Mouse (Mus musculus) forebrain, embryonic 12.5 days (tissue): ENCODE results near the gene Unc5c. TPM values are rescaled to one million over a fixed set of nuclear protein-coding genes. Genes with fewer than 3 reads are reported as not detected.

ENCODE experiments used
- ATAC-seq: fragments of 200-750 bp; cut with Nextera tagmentation; 2 replicates; pipeline ENCODE4 v1.8.0; 2017; ENCODE audit warnings: moderate TSS enrichment; ENCODE audit not compliant: low FRiP score
- H3K27ac ChIP-seq: fragments of 300-500 bp; sonication (generic); 2 replicates; pipeline ENCODE4 v1.5.1; 2016; ENCODE audit warnings: mild to moderate bottlenecking
- H3K27me3 ChIP-seq: fragments of 300-500 bp; sonication (generic); 2 replicates; pipeline ENCODE4 v1.6.1; 2016; ENCODE audit warnings: mild to moderate bottlenecking
- H3K36me3 ChIP-seq: fragments of 300-500 bp; sonication (generic); replicated peaks from 2 replicates; pipeline ENCODE4 v1.6.1; 2016; ENCODE audit warnings: mild to moderate bottlenecking
- H3K4me1 ChIP-seq: fragments of 300-500 bp; sonication (generic); 2 replicates; pipeline ENCODE4 v1.6.1; 2016
- H3K4me2 ChIP-seq: fragments of 300-500 bp; sonication (generic); 2 replicates; pipeline ENCODE4 v1.6.1; 2016; ENCODE audit warnings: mild to moderate bottlenecking, moderate library complexity
- H3K4me3 ChIP-seq: fragments of 300-500 bp; sonication (generic); replicated peaks from 2 replicates; pipeline ENCODE4 v1.5.1; 2016; ENCODE audit warnings: mild to moderate bottlenecking
- H3K9ac ChIP-seq: fragments of 300-500 bp; sonication (generic); 2 replicates; pipeline ENCODE4 v1.6.1; 2016; ENCODE audit warnings: mild to moderate bottlenecking
- H3K9me3 ChIP-seq: fragments of 300-500 bp; sonication (generic); 2 replicates; pipeline ENCODE4 v1.6.1; 2016
- WGBS: fragments of 180-500 bp; shearing (Covaris S2); methylation state at CpG from one replicate; pipeline ENCODE4 v1.1.7; 2016; 5-methylcytosine and 5-hydroxymethylcytosine counted together
- polyA plus RNA-seq: library from polyadenylated mRNA; unstranded; fragments of >200 nt; fragmentation: Nextera tagmentation; extraction: Ambion mirVana; gene quantifications from 2 replicates; pipeline ENCODE4 v1.2.1, GENCODE M21; 2016

Gene Unc5c
- polyA plus RNA-seq, 1 experiment from 2014 or later = 9.3 TPM

GRCm38 (mm10) chr3:141810944-141811343, 345.9 kb downstream of the Unc5c start:
- ATAC-seq = no peak
- Histone ChIP-seq H3K27ac (no peak overlapping the region), H3K4me3 (no peak overlapping the region), H3K4me2 (no peak overlapping the region), H3K36me3 (no peaks in the 10 kb centered on the region), H3K4me1 (peaks cover 13% of the 10 kb centered on the region), H3K27me3 (no peaks in the 10 kb centered on the region), H3K9ac (no peak overlapping the region), H3K9me3 (no peaks in the 10 kb centered on the region)
- WGBS = 37% methylated on average over 7 of the region's 7 CpGs

DNA sequence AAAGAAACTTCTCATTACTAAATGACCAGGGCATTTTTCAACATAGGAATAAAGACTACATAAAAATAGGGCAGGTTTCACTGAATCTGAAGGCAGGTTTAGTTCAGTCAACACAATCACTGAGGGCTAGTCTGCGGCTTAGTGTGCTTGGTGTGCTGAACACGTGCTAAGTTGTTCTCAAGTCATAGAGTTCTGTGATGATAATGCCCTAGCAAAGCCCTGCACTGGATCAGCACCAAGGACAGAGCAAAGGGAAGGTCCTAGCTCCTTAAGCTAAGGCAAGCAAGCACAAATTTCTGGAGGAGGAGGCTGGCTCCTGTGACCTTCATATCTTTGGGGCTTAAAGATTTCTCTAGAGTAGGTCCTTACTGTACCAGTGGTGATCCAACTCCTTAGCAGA, 346.3 kb downstream of the Unc5c start:
- WGBS = 16% methylated on average over 2 of the region's 2 CpGs
- Histone ChIP-seq H3K9ac (no peak overlapping the region), H3K27me3 (no peaks in the 10 kb centered on the region), H3K9me3 (no peaks in the 10 kb centered on the region), H3K27ac (no peak overlapping the region), H3K4me3 (no peak overlapping the region), H3K36me3 (no peaks in the 10 kb centered on the region), H3K4me1 (peaks cover 13% of the 10 kb centered on the region), H3K4me2 (no peak overlapping the region)
- no peak for ATAC-seq

- Histone ChIP-seq H3K36me3 (no peaks in the 10 kb centered on the region), H3K27me3 (0 out of 2 replicates have a peak, but pooled peaks cover 8% of the 10 kb centered on the region), H3K27ac (no peak overlapping the region), H3K4me2 (no peak overlapping the region), H3K9me3 (no peaks in the 10 kb centered on the region), H3K4me3 (no peak overlapping the region), H3K9ac (no peak overlapping the region), H3K4me1 (peaks cover 28% of the 10 kb centered on the region)
- whole genome bisulfite sequencing = 67% methylated on average over 1 of the region's 1 CpGs
- peak; percentile 34 for ATAC-seq
Measured at GRCm38 (mm10) chr3:141814776-141815175, 349.8 kb downstream of the Unc5c start.

DNA sequence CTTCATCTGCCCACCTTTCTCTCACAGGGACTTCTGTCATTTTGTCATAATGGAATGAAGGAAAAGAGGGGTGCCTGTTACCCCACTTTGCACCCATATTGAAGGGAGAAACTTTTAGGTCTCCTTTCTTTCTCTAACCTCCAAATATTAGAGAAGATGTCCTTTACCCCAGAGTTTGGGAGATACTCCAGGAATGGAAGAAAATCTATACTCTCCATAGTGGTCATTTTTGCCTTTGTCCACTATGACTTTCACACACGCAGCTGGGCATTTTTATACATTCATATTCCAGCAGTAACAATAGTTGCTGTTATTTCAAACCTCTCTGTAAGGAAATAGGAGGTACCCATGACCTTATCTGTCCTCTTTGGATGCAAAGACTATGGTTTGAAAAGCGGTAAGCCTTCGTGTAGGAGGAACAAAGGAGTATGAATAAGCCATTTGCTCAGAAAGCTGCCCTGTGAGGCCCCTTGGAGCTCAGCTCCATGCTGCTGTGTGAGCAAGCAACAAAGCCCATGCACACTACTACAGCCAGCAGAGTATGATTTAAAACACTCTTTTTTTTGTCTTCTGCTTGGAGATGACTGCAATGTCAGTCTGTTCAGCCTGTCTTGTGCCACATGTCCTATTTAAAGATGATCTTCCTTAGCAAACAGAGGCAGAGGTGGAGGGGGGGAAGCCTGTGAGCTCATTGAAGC, 353.7 kb downstream of the Unc5c start:
- Histone ChIP-seq H3K9ac (no peak overlapping the region), H3K4me3 (0 out of 2 replicates have a peak overlapping the region, but pooled peaks have one; percentile 13), H3K27ac (peak overlapping the region; percentile 44), H3K4me2 (peak overlapping the region; percentile 45), H3K36me3 (no peaks in the 10 kb centered on the region), H3K27me3 (0 out of 2 replicates have a peak, but pooled peaks cover 8% of the 10 kb centered on the region), H3K9me3 (no peaks in the 10 kb centered on the region), H3K4me1 (peaks cover 23% of the 10 kb centered on the region)
- ATAC-seq = peak; percentile 50
- WGBS = 9% methylated on average over 3 of the region's 3 CpGs

DNA sequence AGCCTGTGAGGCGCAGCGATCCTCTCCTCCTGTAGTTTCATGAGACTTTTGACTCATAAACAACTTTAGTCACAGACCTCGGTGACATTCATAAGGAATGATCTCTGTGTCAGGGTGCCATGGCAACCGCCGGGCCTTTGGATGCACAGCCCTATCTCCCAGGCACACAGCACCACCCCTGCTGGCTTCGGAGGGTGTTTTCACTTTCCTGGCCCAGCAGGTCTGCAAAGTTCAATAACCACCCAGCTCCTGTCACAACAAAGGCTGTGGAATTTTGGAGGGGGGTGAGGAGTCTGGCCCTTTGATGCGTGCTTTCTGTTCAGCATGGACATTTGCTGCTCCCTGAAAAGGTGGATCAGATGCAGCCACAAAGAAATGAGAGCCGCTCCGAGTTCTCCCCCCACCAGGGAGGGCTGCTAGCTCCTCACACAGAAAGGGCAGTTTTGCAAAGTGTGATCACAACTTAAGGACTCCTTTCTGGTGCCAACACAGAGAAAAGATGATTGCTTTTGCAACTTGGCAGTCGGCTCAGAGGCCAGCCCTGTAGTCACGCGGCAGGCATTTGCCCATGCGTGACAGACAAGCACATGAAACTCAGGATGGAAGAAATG, 354.4 kb downstream of the Unc5c start:
- Histone ChIP-seq H3K27me3 (0 out of 2 replicates have a peak, but pooled peaks cover 8% of the 10 kb centered on the region), H3K27ac (peak overlapping the region; percentile 44; the same call in 1 of the 2 replicates), H3K9ac (0 out of 2 replicates have a peak overlapping the region, but pooled peaks have one; percentile 25), H3K4me3 (peak overlapping the region; percentile 13; the same call in 1 of the 2 replicates), H3K9me3 (no peaks in the 10 kb centered on the region), H3K36me3 (no peaks in the 10 kb centered on the region), H3K4me1 (peaks cover 23% of the 10 kb centered on the region), H3K4me2 (peak overlapping the region; percentile 45)
- WGBS = 4% methylated on average over 13 of the region's 13 CpGs
- ATAC-seq = peak; percentile 88

DNA sequence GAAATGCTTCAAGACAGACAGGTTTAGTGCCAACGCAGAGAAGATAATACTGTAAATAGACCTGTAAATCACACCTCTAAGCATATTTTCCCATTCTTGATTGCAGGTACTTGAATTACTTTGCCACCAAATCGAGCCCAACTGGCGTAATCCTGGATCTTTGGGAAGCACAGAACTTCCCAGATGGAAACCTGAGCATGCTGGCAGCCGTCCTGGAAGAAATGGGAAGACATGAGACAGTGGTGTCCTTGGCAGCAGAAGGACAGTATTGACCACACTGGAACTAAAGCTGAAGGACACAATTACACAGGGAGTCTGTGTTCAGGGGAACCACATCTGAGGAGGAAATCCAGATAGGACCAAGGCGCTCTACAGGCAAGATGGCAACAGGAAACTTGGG, 363.3 kb downstream of the Unc5c start:
- ATAC-seq = no peak
- H3K9ac ChIP-seq = no peak overlapping the region

GRCm38 (mm10) chr3:141831135-141831534, 366.1 kb downstream of the Unc5c start:
- H3K27ac ChIP-seq = no peak overlapping the region
- 23% methylated on average over 3 of the region's 3 CpGs for WGBS
- no peaks in the 10 kb centered on the region for H3K9me3 ChIP-seq
- no peaks in the 10 kb centered on the region for H3K27me3 ChIP-seq
- no peak overlapping the region for H3K4me3 ChIP-seq
- H3K4me2 ChIP-seq = no peak overlapping the region
- H3K9ac ChIP-seq = no peak overlapping the region
- H3K4me1 ChIP-seq = no peaks in the 10 kb centered on the region
- ATAC-seq = peak; percentile 75
- H3K36me3 ChIP-seq = no peaks in the 10 kb centered on the region

More for the DNA sequence above, 363.3 kb downstream of the Unc5c start:
- Histone ChIP-seq H3K27ac (no peak overlapping the region), H3K9me3 (no peaks in the 10 kb centered on the region), H3K4me3 (no peak overlapping the region), H3K4me2 (no peak overlapping the region), H3K36me3 (no peaks in the 10 kb centered on the region), H3K27me3 (no peaks in the 10 kb centered on the region), H3K4me1 (no peaks in the 10 kb centered on the region)
- WGBS = 91% methylated on average over 5 of the region's 5 CpGs

GRCm38 (mm10) chr3:141838864-141839263, 373.8 kb downstream of the Unc5c start:
- 46% methylated on average over 7 of the region's 7 CpGs for WGBS
- no peaks in the 10 kb centered on the region for H3K9me3 ChIP-seq
- no peaks in the 10 kb centered on the region for H3K4me1 ChIP-seq
- H3K36me3 ChIP-seq = no peaks in the 10 kb centered on the region
- no peak overlapping the region for H3K4me3 ChIP-seq
- no peaks in the 10 kb centered on the region for H3K27me3 ChIP-seq
- no peak overlapping the region for H3K4me2 ChIP-seq
- no peak overlapping the region for H3K27ac ChIP-seq
- no peak overlapping the region for H3K9ac ChIP-seq
- ATAC-seq = peak; percentile 56

GRCm38 (mm10) chr3:141849206-141849605, 384.2 kb downstream of the Unc5c start:
- H3K9ac ChIP-seq = no peak overlapping the region
- no peak overlapping the region for H3K27ac ChIP-seq
- H3K4me1 ChIP-seq = no peaks in the 10 kb centered on the region
- no peaks in the 10 kb centered on the region for H3K27me3 ChIP-seq
- H3K9me3 ChIP-seq = no peaks in the 10 kb centered on the region
- no peak overlapping the region for H3K4me2 ChIP-seq
- WGBS = 32% methylated on average over 1 of the region's 1 CpGs
- H3K36me3 ChIP-seq = no peaks in the 10 kb centered on the region
- no peak for ATAC-seq
- H3K4me3 ChIP-seq = no peak overlapping the region

DNA sequence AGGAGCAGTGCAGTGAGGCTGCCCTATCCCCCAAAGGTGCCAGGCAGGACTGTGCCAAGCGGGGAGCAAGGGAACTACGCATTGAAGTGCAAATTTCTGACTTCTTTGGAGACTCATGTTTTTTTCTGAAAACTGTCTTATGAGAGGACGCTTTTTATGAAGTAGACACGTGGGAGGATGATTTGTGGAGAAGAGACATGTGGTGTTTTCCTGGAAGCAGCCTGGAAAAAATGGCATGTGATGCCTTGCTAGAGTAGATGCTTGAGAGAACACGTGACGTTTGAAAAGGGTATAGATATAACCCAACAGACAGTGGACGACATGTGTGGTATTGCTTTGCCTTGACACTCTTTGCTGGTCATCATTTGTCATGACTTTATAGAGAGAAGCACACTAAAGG, 385.1 kb downstream of the Unc5c start:
- no peaks in the 10 kb centered on the region for H3K9me3 ChIP-seq
- H3K36me3 ChIP-seq = no peaks in the 10 kb centered on the region
- H3K4me3 ChIP-seq = no peak overlapping the region
- no peaks in the 10 kb centered on the region for H3K4me1 ChIP-seq
- WGBS = 73% methylated on average over 7 of the region's 7 CpGs
- H3K4me2 ChIP-seq = no peak overlapping the region
- ATAC-seq = no peak
- no peak overlapping the region for H3K9ac ChIP-seq
- no peak overlapping the region for H3K27ac ChIP-seq
- H3K27me3 ChIP-seq = no peaks in the 10 kb centered on the region

- Histone ChIP-seq H3K36me3 (peaks cover 9% of the 10 kb centered on the region; the same call in 1 of the 2 replicates), H3K27me3 (no peaks in the 10 kb centered on the region), H3K4me3 (no peak overlapping the region), H3K9ac (no peak overlapping the region), H3K4me1 (no peaks in the 10 kb centered on the region), H3K9me3 (no peaks in the 10 kb centered on the region), H3K4me2 (no peak overlapping the region), H3K27ac (no peak overlapping the region)
- WGBS = 79% methylated on average over 4 of the region's 4 CpGs
- ATAC-seq = no peak
Measured at GRCm38 (mm10) chr3:141854339-141854738, 389.3 kb downstream of the Unc5c start.

- Histone ChIP-seq H3K36me3 (peaks cover 9% of the 10 kb centered on the region; the same call in 1 of the 2 replicates), H3K4me2 (no peak overlapping the region), H3K4me3 (no peak overlapping the region), H3K4me1 (no peaks in the 10 kb centered on the region), H3K9ac (no peak overlapping the region), H3K27ac (no peak overlapping the region), H3K9me3 (no peaks in the 10 kb centered on the region), H3K27me3 (no peaks in the 10 kb centered on the region)
- 89% methylated on average over 8 of the region's 8 CpGs for WGBS
- no peak for ATAC-seq
Measured at GRCm38 (mm10) chr3:141857123-141857522, 392.1 kb downstream of the Unc5c start.
